Mouse (Mus musculus): ENCODE results near the gene S1pr3. TPM values are rescaled to one million over a fixed set of nuclear protein-coding genes. Genes with fewer than 3 reads are reported as not detected.

Gene S1pr3
- total RNA-seq, 1 experiment = 1.2 TPM

- H3K9ac ChIP-seq (ENCODE audit: insufficient read depth, low read depth, low read length, poor library complexity, severe bottlenecking) = no peak overlapping the region
Measured at GRCm38 (mm10) chr13:51411243-51411642, 2.8 kb downstream of the S1pr3 start.

GRCm38 (mm10) chr13:51411696-51412430 is 3.4 kb downstream of the S1pr3 start:
- Histone ChIP-seq H3K9me3 (ENCODE audit: control insufficient read depth, insufficient read depth, low read depth, low read length) (no peaks in the 10 kb centered on the region), H3K9ac (ENCODE audit: insufficient read depth, low read depth, low read length, poor library complexity, severe bottlenecking) (no peak overlapping the region), H3K36me3 (ENCODE audit: control insufficient read depth, insufficient read depth, low read length, poor library complexity, severe bottlenecking) (no peaks in the 10 kb centered on the region), H3K4me1 (ENCODE audit: control insufficient read depth in 2 of 2, insufficient read depth in 2 of 2, low read length in 2 of 2, poor library complexity in 1 of 2) (peaks cover 5 to 8% of the 10 kb centered on the region in 2 experiments; a peak in 3 of 4 replicates), H3K27ac (ENCODE audit: insufficient read depth, low read depth, low read length, poor library complexity, severe bottlenecking) (no peak overlapping the region), H3K4me3 (ENCODE audit: insufficient read depth in 1 of 2, low read depth in 1 of 2, low read length in 2 of 2, poor library complexity in 1 of 2, severe bottlenecking in 1 of 2) (no peak overlapping the region)
- in situ Hi-C loops (cut with MboI; ENCODE audit: low sequenced_read_pairs in 2 of 2, unreplicated experiment in 2 of 2) = loop anchor here in 1 of 2 experiments (25.0 kb wide), 1 partner anchor 225 kb away; no protein-coding TSS in a partner anchor
- TF ChIP-seq HCFC1 (IDR thresholded peaks at IDR 0.05; ENCODE audit: borderline replicate concordance, insufficient read depth, low read length) (no peak), MAFK (IDR thresholded peaks at IDR 0.05; ENCODE audit: insufficient read depth, low read depth, low read length) (no peak), ZNF384 (IDR thresholded peaks at IDR 0.05; ENCODE audit: low read depth, low read length) (no peak), CHD2 (IDR thresholded peaks at IDR 0.05; ENCODE audit: low read depth, low read length) (no peak), ZC3H11A (IDR thresholded peaks at IDR 0.05; ENCODE audit: borderline replicate concordance, low read depth, low read length) (no peak)
- no peak for DNase-seq (ENCODE audit: low read depth, low spot score)

More at GRCm38 (mm10) chr13:51411243-51411642, 2.8 kb downstream of the S1pr3 start:
- Histone ChIP-seq H3K4me3 (ENCODE audit: insufficient read depth in 1 of 2, low read depth in 1 of 2, low read length in 2 of 2, poor library complexity in 1 of 2, severe bottlenecking in 1 of 2) (no peak overlapping the region), H3K9me3 (ENCODE audit: control insufficient read depth, insufficient read depth, low read depth, low read length) (no peaks in the 10 kb centered on the region), H3K36me3 (ENCODE audit: control insufficient read depth, insufficient read depth, low read length, poor library complexity, severe bottlenecking) (no peaks in the 10 kb centered on the region), H3K27ac (ENCODE audit: insufficient read depth, low read depth, low read length, poor library complexity, severe bottlenecking) (no peak overlapping the region), H3K4me1 (ENCODE audit: control insufficient read depth in 2 of 2, insufficient read depth in 2 of 2, low read length in 2 of 2, poor library complexity in 1 of 2) (peaks cover 5 to 8% of the 10 kb centered on the region in 2 experiments; a peak in 3 of 4 replicates)
- in situ Hi-C loops (cut with MboI; ENCODE audit: low sequenced_read_pairs in 2 of 2, unreplicated experiment in 2 of 2) = loop anchor here in 1 of 2 experiments (25.0 kb wide), 1 partner anchor 224 kb away; no protein-coding TSS in a partner anchor
- no peak for DNase-seq (ENCODE audit: low read depth, low spot score)
- TF ChIP-seq MAFK (IDR thresholded peaks at IDR 0.05; ENCODE audit: insufficient read depth, low read depth, low read length) (no peak), ZNF384 (IDR thresholded peaks at IDR 0.05; ENCODE audit: low read depth, low read length) (no peak), CHD2 (IDR thresholded peaks at IDR 0.05; ENCODE audit: low read depth, low read length) (no peak), ZC3H11A (IDR thresholded peaks at IDR 0.05; ENCODE audit: borderline replicate concordance, low read depth, low read length) (no peak), HCFC1 (IDR thresholded peaks at IDR 0.05; ENCODE audit: borderline replicate concordance, insufficient read depth, low read length) (no peak)

- no peak for DNase-seq (ENCODE audit: low read depth, low spot score)
- Histone ChIP-seq H3K4me1 (ENCODE audit: control insufficient read depth in 2 of 2, insufficient read depth in 2 of 2, low read length in 2 of 2, poor library complexity in 1 of 2) (peaks cover 0 to 2% of the 10 kb centered on the region in 2 experiments; a peak in 1 of 4 replicates), H3K36me3 (ENCODE audit: control insufficient read depth, insufficient read depth, low read length, poor library complexity, severe bottlenecking) (no peaks in the 10 kb centered on the region), H3K9ac (ENCODE audit: insufficient read depth, low read depth, low read length, poor library complexity, severe bottlenecking) (no peak overlapping the region), H3K9me3 (ENCODE audit: control insufficient read depth, insufficient read depth, low read depth, low read length) (no peaks in the 10 kb centered on the region), H3K27ac (ENCODE audit: insufficient read depth, low read depth, low read length, poor library complexity, severe bottlenecking) (no peak overlapping the region), H3K4me3 (ENCODE audit: insufficient read depth in 1 of 2, low read depth in 1 of 2, low read length in 2 of 2, poor library complexity in 1 of 2, severe bottlenecking in 1 of 2) (no peak overlapping the region)
- in situ Hi-C loops (cut with MboI; ENCODE audit: low sequenced_read_pairs in 2 of 2, unreplicated experiment in 2 of 2) = loop anchor here in 1 of 2 experiments (25.0 kb wide), 1 partner anchor 226 kb away; no protein-coding TSS in a partner anchor
- TF ChIP-seq MAFK (IDR thresholded peaks at IDR 0.05; ENCODE audit: insufficient read depth, low read depth, low read length) (no peak), CHD2 (IDR thresholded peaks at IDR 0.05; ENCODE audit: low read depth, low read length) (no peak), HCFC1 (IDR thresholded peaks at IDR 0.05; ENCODE audit: borderline replicate concordance, insufficient read depth, low read length) (no peak)
Measured at GRCm38 (mm10) chr13:51413461-51413860, 5.0 kb downstream of the S1pr3 start.

- Histone ChIP-seq H3K9ac (ENCODE audit: insufficient read depth, low read depth, low read length, poor library complexity, severe bottlenecking) (no peak overlapping the region), H3K27ac (ENCODE audit: insufficient read depth, low read depth, low read length, poor library complexity, severe bottlenecking) (no peak overlapping the region), H3K4me3 (ENCODE audit: insufficient read depth in 1 of 2, low read depth in 1 of 2, low read length in 2 of 2, poor library complexity in 1 of 2, severe bottlenecking in 1 of 2) (no peak overlapping the region), H3K9me3 (ENCODE audit: control insufficient read depth, insufficient read depth, low read depth, low read length) (no peaks in the 10 kb centered on the region), H3K36me3 (ENCODE audit: control insufficient read depth, insufficient read depth, low read length, poor library complexity, severe bottlenecking) (no peaks in the 10 kb centered on the region), H3K4me1 (ENCODE audit: control insufficient read depth in 2 of 2, insufficient read depth in 2 of 2, low read length in 2 of 2, poor library complexity in 1 of 2) (peaks cover 0 to 2% of the 10 kb centered on the region in 2 experiments; a peak in 1 of 4 replicates)
- TF ChIP-seq MAFK (IDR thresholded peaks at IDR 0.05; ENCODE audit: insufficient read depth, low read depth, low read length) (no peak), CHD2 (IDR thresholded peaks at IDR 0.05; ENCODE audit: low read depth, low read length) (no peak), ZNF384 (IDR thresholded peaks at IDR 0.05; ENCODE audit: low read depth, low read length) (no peak), HCFC1 (IDR thresholded peaks at IDR 0.05; ENCODE audit: borderline replicate concordance, insufficient read depth, low read length) (no peak), ZC3H11A (IDR thresholded peaks at IDR 0.05; ENCODE audit: borderline replicate concordance, low read depth, low read length) (no peak)
- in situ Hi-C loops (cut with MboI; ENCODE audit: low sequenced_read_pairs in 2 of 2, unreplicated experiment in 2 of 2) = loop anchor here in 1 of 2 experiments (25.0 kb wide), 1 partner anchor 229 kb away; no protein-coding TSS in a partner anchor
- DNase-seq (ENCODE audit: low read depth, low spot score) = no peak
Measured at GRCm38 (mm10) chr13:51416727-51417126, 8.3 kb downstream of the S1pr3 start.

Measured in ES-E14 (cell line).